Mouse (Mus musculus) layer of hippocampus, adult 9-10 months (tissue): Measurements from ENCODE around the gene 4933427D14Rik.
"Not testable (repeated sequence)": the region's sequence is repeated elsewhere in the genome, so short reads cannot be mapped to it uniquely, and the experiment has no call there.

Experiments
- DNase-seq: peaks from one replicate; pipeline ENCODE4 v3.0.0; 2022; ENCODE audit warnings: low spot score

4933427D14Rik gene

GRCm38 (mm10) chr11:72203440-72203839, 3.8 kb downstream of the 4933427D14Rik start:
- no peak for DNase-seq

- no peak for DNase-seq
These were observed 10.8 kb downstream of the 4933427D14Rik start for GRCm38 (mm10) chr11:72196506-72196905.

DNA sequence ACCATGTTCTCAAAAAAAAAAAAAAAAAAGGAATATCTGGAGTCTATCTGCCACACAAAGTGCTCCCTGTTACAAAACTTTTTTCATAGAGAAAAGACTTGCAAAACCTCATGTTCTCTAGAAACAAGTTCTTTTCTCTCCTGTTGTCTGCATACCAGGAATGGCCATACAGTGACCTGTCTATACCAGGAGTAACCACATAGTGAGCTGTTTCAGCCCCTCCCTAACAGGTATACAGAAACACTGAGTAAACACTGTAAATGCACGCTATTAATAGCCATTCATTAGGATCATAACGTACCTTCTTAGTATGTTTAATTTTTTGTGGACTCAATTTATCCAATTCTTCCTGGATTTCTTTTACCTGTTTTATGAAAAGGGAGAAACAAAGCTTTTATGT, 13.0 kb downstream of the 4933427D14Rik start:
- DNase-seq, result no peak

- DNase-seq, result no peak
These were observed 16.4 kb downstream of the 4933427D14Rik start for GRCm38 (mm10) chr11:72190857-72191256.

DNA sequence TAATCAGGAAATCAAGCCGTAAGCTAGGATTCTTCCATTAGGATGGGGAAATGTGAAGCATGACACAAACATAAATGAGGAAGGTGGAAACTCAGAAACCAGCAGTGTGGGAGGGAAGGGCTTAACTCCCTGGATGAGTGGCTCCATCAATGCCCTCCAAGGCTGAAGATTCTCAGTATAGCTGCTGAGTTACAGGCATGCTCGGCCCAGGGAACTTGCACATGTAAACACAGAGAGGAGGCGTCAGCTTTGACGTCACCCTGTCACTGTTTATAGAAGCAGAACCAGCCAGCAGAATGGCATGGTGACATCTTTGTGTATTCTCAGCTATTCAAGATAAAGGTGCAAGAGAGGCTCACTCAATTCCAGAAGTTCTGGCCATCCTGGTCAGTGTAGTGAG, 23.0 kb downstream of the 4933427D14Rik start:
- DNase-seq, result no peak

DNA sequence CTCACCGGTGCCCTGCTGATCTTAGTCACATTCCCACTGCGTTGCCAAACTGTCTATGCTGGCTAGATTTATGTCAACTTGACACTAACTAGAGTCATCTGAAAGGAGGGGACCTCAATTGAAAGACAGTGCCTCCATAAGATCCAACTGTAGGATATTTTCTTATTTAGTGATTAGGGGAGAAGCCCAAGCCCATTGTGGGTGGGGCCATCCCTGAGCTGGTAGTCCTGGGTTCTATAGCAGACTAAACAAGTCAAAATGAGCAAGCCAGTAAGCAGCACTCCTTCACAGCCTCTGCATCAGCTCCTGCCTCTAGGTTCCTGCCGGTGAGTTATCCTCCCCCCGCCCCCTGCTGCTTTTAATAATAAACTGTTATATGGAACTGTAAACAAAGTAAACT, 26.1 kb downstream of the 4933427D14Rik start:
- DNase-seq, result no peak

DNA sequence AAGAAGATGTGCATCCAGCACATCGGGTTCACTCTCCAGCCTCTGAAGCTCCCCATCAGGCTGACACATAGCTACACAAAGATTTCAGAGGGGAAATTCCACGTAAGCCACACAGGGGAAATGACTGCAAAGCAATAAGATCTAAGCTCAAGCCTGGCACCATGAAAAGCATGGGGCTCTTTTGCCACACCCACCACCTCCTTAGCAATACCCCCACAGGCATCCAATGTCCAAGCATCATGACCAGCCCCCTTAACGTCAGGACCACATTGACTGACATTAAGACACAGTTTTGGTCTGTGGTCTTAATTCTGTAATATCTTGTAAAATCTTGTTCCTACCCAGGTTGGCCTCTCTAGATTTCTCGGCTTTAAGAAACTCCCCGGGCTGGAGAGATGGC, 26.7 kb downstream of the 4933427D14Rik start:
- no peak for DNase-seq

DNA sequence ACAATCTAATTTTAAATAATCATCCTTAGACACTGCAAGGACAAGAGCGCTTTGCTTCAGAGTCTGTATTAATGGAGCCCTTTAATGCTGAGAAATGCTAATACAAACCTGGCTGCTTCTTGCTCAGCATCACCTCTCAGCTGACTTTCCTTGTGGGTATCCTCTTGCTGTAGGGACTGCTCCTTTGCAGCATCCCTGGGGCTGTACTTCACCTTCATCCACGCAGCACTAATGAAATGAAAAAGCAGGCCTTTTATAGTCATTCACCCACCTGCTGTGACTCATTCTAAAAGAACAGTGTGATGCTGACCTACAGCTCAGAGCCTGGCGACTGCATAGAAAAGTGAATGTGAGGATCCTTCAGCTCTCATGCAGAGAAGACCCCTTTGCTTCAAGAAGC, 30.7 kb downstream of the 4933427D14Rik start:
- DNase-seq, result no peak

DNA sequence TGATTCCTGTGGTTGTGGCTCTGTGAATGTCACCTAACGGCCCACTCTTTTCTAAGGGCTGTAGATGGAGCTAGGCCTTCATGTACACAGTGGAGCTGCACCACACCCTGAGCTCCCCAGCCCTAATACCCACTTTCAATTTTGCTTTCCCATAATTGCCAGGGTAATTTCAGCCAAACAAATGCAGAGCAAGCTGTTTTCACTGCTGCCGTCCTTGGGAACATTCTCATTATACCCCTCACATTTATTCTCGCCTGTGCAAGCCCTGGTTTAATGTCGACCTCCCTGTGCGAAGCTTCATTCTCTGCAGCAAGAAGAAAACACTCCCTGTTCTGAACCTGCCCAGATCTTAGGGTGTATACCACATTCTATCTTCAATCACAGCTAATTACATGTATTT, 31.3 kb downstream of the 4933427D14Rik start:
- no peak for DNase-seq

DNA sequence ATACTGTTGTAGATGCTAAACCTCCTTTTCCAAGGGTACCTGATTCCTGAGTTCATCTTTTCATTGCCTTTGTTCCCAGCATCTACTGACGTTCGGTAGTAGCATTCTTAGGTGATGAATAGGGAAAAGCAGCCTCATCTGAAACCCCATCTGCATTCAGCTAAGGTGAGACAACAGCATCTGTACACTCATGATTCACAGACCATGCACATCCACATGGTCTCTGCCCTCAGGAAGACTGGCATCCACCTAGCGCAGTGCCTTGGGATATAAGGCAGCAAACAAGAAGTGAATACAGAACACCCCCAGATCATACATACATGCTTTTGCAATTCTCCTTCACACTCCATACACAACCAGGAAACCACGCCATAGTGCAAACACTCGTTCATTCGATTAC, 32.5 kb downstream of the 4933427D14Rik start:
- DNase-seq, result no peak

GRCm38 (mm10) chr11:72173506-72173905, 33.8 kb downstream of the 4933427D14Rik start:
- no peak for DNase-seq

- DNase-seq, result not testable (repeated sequence)
These were observed 35.4 kb downstream of the 4933427D14Rik start for GRCm38 (mm10) chr11:72171906-72172305.

DNA sequence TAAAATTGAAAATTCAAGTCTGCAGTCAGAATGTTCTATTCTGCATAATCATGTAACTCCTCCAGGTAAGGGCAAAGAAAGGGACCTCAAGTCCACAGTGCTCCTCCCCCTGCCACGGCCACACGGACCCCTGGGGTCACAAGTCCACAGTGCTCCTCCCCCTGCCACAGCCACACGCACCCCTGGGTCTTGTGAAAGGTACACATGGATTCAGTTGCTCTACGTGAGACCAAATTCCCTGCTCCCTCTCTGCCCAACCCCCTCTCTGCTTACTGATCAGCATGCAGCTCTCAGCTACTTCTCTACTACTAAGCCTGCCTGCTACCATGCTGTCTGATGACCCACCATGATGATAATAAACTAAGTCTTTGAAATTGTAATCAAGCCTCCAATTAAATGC, 37.4 kb downstream of the 4933427D14Rik start:
- no peak for DNase-seq

DNA sequence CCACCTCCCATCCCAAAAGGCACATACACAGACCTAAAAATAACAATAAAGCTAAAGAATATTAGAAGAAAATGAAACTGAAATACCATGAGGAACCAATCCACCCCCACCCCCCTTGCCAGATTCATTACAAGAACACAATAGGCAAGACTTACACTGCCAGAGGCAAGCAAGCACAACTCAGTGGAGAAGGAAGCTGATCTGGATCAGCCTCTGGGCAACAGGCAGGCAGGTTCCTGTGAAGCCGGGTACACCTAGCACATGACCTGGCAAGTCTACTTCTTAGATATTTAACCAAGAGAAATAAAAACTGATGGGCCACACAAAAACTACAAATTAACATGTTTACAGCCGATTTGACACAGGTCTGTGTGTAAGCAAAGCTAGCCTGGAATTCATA, 44.1 kb downstream of the 4933427D14Rik start:
- no peak for DNase-seq

GRCm38 (mm10) chr11:72156624-72157023, 50.6 kb downstream of the 4933427D14Rik start:
- DNase-seq, result no peak

GRCm38 (mm10) chr11:72155981-72156428, 51.3 kb downstream of the 4933427D14Rik start:
- DNase-seq, result no peak

DNA sequence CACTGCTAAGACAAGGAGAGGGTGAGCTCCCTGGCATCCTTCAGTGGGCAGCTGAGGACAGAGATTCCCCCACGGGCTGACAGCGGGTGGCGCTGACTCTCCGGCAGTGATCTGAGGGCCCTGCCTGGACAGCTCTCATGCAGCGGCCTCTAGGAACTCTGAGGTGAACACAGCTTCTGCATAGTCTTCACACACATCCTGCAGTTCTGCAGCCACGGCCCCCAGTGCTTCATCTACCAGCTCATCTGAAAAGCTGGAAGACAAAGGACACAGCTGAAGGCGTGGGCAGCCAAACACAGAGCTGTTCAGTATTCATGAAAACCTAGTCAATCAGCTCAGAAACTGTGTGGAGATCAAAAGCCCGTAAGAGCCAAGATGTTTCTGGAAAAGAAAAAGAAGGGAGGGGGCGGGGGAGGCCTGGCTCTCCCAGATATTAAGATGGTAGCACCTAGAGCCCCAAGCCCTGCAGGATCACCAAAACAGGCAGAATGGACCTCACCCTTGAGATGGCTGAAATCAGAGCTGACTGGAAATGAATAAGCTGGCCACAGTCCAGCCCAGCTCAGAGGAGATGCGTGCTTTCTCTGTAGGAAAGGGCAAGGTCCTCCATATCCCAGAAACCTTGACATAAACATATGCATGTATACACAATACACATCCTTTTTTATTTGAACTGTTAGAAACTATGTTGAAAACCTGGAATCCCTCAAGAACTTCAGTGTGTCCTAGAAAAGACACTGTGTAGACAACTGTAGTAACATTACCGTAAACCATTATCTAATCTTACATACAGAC, 51.9 kb downstream of the 4933427D14Rik start:
- no peak for DNase-seq

GRCm38 (mm10) chr11:72153122-72153862, 54.0 kb downstream of the 4933427D14Rik start:
- no peak for DNase-seq

DNA sequence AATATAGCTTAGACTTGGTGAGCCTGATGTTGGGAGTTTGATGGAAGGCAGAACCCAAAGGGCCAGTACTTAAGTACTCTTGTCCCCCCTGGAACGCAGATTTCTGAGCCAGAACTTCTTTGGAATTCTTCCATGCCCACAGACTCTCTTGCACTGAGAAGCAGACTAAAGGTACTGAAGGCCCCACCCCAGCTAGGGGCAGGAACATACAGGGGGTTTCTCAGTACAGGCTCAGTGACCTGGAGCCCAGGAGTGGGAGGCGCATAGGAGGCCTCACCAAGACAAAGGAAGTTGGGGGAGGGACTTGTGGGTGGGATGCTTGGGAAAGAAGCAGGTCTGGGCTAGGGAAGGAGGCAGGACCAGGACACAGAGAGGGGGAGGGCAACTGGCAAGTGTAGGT, 56.1 kb downstream of the 4933427D14Rik start:
- DNase-seq, result no peak

DNA sequence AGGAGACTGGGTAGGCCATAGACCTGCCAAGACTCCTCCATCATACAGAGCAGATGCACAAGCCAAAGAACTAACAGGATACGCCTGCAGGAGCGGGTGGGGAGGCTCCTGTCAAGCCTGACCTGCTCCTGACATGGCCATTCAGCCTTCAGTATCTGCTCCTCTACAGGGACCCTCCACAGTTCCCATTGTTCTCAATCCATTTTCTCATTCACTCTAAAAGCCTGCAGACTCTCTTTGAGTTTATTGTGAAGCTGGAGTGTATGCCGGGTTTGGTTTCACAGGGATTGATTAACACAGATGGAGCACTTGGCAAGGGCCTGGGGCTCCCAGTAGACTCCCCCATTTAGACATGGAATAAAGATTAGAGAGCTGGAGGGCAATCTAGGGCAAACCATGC, 59.3 kb downstream of the 4933427D14Rik start:
- DNase-seq, result no peak

GRCm38 (mm10) chr11:72145877-72146248, 61.4 kb downstream of the 4933427D14Rik start:
- no peak for DNase-seq

DNA sequence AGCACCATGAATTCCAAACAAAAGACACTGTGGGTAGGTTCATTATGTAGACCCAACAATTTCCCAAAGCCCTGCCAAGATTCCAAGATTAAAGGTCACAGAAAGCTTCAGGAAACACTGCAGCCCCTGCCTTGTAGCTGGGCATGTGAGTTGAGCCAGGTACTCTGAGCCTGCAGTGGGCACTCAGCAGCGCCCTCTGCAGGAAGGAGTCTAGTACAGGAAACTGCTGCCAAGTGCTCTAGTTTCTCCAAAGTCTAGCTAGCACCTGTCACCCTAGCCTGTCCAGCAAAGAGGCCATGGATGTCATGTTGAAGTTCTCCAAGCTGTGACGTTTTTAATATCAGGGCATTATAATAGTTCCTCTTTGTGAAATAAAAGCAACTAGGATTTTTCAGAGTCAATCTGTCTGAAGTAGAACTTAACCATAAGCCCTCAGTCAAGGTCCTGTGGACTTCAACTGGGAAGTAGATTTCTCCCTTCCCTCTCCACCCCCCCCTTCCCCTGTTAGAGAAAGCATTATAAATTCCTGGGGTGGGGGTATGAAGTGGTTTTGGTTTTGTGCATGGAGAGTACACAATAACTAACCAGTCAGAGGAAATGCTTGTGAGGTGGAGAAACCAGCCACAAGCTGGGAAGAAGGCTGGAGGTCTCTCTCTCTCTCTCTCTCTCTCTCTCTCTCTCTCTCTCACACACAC, 61.9 kb downstream of the 4933427D14Rik start:
- no peak for DNase-seq

DNA sequence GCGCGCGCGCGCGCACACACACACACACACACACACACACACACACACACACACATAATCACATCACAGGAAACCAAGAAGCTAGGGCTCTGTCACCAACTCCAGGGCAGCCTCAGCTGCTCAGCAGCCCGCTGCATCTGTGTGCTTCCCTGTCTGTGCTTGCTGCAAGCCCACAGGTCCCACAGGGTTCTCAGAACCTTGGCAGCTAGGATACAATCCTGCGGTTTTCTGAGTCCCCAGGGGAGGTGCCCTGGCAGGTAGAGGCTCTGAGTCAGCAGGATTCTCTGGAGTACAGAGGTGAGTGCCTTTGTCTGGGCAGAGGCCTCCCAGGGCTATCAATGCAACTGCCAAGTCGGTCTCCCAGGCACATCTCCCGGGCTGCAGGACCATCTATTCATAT, 64.4 kb downstream of the 4933427D14Rik start:
- DNase-seq, result no peak
